Mouse (Mus musculus) right cerebral cortex, adult 18-20 months (tissue): Measurements from ENCODE around the gene Vgf.

Experiments
- DNase-seq: peaks from one replicate; pipeline ENCODE4 v3.0.0; 2022; ENCODE audit warnings: mixed read lengths

The Vgf gene

GRCm38 (mm10) chr5:137073141-137073540 is 46.9 kb downstream of the Vgf start:
- DNase-seq, result no peak

- no peak for DNase-seq
Observed at GRCm38 (mm10) chr5:137074191-137074651, 48.0 kb downstream of the Vgf start.

- no peak for DNase-seq
Observed at GRCm38 (mm10) chr5:137075726-137076125, 49.5 kb downstream of the Vgf start.

- no peak for DNase-seq
Observed at GRCm38 (mm10) chr5:137076191-137076930, 50.2 kb downstream of the Vgf start.

- DNase-seq, result no peak
Observed at GRCm38 (mm10) chr5:137077187-137077586, 51.0 kb downstream of the Vgf start.

- no peak for DNase-seq
Observed at GRCm38 (mm10) chr5:137078041-137078440, 51.8 kb downstream of the Vgf start.

GRCm38 (mm10) chr5:137078616-137079015 is 52.4 kb downstream of the Vgf start:
- DNase-seq, result no peak

GRCm38 (mm10) chr5:137079849-137080248 is 53.7 kb downstream of the Vgf start:
- DNase-seq, result no peak
